Mouse (Mus musculus) testis, postnatal 10 days (tissue): Measurements from ENCODE around the gene Flvcr1.

Source experiments
- DNase-seq: peaks from one replicate; pipeline ENCODE4 v3.0.0; 2021; ENCODE audit warnings: low spot score

Gene Flvcr1

GRCm38 (mm10) chr1:191026021-191026713, at the start of gene Flvcr1:
Gene Flvcr1, minus strand, starts transcription at chr1:191026158.
- peak; percentile 98 for DNase-seq

DNA sequence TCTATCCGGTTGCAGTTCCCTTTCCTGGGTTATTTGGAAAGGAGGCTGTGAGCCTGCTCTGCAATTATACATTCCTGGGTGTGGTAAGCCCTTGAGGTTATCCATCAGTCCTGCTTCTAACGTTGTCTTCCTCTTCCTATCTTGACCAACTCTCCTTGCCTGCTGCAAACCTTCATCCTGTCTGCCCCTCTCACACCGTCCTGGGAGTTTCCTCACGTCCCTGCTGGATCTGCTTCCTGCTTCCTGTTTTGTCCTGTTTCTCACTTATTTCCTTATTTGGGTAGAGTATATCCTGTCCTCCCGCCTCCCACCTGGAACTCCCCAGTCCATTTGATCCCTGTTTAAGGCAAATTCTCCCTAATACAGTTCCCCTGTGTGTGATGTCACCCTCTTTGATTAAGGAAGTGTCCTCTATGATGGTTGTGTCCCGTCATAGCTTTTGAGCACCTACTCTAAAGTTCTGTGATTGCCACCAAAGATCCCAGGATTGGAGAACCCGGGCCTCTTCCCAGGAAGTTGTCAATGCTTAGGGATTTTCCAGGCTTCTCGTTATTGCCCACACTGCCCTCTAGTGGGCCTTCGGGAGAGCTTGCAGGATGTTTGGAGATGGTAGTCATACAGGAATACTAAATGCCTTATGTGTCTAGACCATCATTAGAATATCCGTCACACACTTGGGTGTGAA, 49.4 kb upstream of the Flvcr1 start:
- DNase-seq, result peak; percentile 70

GRCm38 (mm10) chr1:191073486-191073885, 47.5 kb upstream of the Flvcr1 start:
- DNase-seq, result no peak

DNA sequence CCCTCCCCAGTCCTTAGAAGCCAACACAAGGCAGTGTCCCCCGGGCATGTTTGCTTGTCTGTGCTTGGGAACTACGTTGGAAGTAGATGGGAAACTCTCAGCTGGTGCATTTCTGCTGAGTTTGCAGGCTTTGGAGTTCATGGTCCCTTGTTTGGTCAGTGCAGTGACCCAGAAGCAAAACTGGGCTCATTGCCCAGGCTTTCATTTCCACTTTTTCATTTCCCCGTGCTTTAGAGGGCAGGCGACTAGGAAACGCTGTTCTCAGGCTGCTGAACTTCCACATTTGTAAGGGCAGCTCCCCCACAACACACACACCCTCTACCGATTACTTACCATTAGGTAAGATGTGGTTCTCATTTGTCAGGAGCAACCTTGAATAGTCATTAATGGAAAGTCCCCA, 47.0 kb upstream of the Flvcr1 start:
- no peak for DNase-seq

GRCm38 (mm10) chr1:191072329-191072913, 46.5 kb upstream of the Flvcr1 start:
- DNase-seq, result no peak

DNA sequence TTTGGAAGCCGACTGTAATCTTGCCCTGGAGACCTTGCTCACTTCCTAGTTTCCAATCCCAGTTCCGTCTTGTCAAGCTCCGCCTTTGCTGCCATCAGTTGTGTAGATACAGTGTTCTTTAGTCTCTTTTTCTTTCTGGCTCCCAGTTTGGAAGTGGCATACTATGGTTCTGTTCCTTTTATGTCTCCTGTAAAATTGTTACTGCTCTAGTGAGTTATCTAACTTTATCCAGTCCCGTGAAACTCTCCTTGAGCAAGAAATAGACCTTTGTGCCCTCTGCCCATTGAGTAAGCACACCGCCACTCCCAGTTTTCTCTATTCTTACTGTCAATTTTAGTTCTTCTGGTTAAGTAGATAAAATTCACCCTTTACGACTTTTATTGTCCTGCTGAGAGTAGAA, 45.7 kb upstream of the Flvcr1 start:
- no peak for DNase-seq

GRCm38 (mm10) chr1:191070259-191070658, 44.3 kb upstream of the Flvcr1 start:
- no peak for DNase-seq

DNA sequence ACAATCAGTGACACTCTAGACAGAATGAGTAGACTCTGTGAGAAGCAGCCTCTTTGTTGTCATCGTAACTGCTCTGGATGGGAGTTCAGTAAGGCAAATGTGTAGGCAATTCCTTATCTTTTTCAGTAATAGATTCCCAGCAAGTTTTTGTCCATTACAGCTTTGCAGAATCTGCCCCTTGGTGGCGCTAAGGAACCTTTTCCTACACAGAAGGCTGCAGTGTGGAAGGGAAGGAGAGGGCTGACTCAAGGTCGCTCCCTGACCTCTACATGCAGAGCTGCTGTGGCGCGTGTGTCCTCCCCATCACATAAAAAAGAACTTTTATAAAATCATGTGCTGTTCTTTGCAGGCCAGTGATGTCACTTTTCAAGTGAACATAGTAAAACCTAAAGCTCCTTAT, 42.4 kb upstream of the Flvcr1 start:
- no peak for DNase-seq

- no peak for DNase-seq
Measured at GRCm38 (mm10) chr1:191065188-191065587, 39.2 kb upstream of the Flvcr1 start.

DNA sequence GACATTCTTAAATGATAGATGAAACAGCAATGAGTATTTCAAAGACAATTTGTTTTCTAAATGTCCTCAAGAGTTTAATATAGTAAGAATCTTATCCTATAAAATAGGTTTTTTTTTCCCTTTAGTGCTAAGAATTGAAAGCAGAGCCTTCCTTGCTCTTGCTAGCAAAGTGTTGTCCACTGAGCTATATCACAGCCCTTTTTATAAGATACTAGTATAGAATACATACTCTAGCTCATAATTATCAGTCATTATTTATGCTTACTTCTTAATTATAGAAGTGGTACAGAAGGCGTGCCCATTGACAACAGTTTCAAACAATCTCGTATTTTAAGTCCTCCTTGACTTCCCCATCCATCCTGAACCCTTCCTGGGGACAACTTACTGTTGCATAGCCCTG, 38.6 kb upstream of the Flvcr1 start:
- no peak for DNase-seq

DNA sequence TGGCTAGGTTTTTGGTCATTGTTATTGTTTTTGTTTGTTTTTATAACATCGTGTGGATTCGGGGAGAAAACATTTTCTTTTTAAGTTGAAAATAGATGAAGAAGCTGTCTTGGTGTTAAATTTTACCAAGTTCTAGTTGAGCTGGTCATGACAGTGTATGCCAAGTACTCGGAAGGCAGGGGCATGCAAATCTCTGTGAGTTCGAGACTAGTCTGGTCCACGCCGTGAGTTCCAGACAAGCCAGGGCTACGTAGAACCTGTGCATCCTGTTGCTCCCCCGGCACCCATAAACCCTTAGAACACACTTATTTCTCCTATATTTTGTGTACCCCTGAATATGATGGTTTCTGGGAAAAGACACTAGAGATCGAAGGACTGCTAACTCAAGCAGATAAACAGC, 37.7 kb upstream of the Flvcr1 start:
- DNase-seq, result no peak

DNA sequence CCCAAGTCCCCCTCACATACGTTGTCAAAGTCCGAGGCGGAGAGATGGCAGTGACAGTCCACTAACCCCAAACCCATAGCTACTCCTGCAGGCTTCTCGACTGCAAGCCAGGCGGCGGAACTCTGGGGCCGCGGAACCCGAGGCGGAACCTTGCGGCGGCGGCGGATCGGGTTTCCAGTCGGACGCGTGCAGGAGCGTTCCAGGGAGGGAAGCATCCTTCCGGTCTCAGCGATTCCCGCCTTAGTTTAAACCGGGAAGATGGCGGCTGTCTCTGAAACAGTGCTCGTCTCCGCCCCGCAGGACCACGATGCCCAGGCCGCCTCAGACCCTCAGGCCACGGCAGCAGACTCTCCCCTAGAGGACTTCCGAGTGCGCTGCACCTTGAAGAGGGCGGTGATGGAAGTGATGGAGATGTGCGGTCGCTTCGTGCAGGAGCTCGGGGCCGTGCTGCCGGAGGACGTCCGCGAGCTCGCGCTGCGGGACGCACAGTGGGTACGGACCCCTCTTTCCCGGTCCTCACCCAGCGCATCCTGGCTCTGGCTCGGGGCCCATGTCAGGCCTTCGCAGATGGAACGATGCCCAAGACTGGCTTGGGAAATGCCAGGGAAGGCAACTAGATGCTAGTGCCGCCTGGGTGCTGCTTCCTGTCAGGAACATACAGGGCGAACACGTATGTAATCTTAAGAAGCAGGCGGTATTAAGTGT, 37.0 kb upstream of the Flvcr1 start, which contains the start of the genes Tatdn3 and Nsl1:
Tatdn3 (minus strand) TSS at position 152 of the 705 bp plus-strand sequence.
Nsl1 (plus strand) TSS at position 232 of the 705 bp plus-strand sequence.
- DNase-seq, result peak; percentile 94

DNA sequence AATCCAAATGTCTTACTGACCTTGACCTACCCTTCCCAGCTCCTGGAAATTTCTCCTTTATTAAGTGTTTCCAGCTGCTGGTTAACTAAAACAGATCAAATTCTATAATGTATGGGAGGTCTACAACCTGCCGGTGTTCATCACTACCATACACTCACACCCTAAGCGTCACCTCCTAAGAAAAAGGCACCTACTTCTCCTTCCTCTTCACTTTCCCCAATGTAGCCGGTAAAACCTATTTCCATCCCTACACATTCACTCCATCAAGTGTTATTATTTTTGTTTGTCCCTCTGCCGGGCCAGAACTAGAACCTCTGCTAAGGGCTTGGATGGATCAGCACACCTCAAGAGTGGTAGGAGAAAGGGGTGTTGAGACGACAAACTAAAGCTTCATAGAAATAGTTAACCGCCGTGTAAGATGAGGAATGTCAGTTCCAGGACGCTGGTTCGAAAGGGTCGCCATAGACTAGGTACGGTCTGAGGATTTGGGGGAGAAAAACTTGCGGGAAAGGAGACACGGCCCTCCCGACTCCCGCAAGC, 36.4 kb upstream of the Flvcr1 start:
- no peak for DNase-seq

DNA sequence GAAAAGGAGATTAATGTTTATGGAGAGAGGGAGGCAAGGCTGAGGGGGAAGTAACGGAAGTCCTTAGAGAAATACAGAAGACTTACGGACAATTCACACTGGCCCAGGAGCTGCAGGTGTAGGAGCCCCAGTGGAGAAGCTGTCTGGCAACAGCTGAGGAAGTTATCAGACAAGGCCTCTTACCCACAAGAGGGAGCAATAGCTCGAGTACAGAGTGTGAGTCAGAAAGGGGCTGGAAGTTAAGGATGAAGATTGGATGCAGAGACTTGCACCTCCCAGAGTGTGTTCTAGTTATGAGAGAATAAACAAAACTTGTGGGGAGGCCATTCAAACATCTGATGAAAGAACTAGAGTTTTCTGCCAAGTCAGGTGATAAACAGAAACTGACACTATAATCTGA, 31.5 kb upstream of the Flvcr1 start:
- DNase-seq, result no peak

GRCm38 (mm10) chr1:191055533-191055873, 29.5 kb upstream of the Flvcr1 start:
- DNase-seq, result no peak

- no peak for DNase-seq
Measured at GRCm38 (mm10) chr1:191054870-191055532, 29.0 kb upstream of the Flvcr1 start.

GRCm38 (mm10) chr1:191053555-191053954, 27.6 kb upstream of the Flvcr1 start:
- DNase-seq, result no peak

DNA sequence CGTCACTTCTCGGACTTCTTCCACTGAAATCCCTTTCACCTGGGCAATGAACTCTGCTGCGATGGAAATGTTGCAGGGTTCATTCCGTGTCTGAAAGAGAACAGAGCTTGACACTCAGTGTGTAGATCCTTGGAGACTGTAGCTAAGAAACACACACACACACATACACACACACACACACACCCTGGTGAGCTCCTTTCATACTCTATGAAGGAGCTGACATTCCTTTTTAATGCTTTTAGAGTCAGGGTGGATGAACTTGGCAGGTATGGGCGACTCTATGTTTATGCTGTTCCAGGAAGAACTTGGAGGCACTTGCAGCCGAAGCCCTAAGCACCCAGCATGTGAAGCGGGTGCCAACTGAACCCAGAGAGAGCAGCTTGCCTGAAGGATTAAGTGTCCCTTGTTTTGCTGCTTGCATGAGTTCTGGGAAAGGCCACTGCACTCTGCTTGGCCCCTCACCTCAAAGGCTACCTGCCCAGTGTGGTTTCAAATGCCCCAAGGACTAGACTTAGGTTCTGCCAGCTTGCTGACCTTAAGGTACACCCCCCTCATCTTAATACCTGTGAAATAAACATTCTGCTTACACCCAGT, 20.4 kb upstream of the Flvcr1 start:
- DNase-seq, result no peak

DNA sequence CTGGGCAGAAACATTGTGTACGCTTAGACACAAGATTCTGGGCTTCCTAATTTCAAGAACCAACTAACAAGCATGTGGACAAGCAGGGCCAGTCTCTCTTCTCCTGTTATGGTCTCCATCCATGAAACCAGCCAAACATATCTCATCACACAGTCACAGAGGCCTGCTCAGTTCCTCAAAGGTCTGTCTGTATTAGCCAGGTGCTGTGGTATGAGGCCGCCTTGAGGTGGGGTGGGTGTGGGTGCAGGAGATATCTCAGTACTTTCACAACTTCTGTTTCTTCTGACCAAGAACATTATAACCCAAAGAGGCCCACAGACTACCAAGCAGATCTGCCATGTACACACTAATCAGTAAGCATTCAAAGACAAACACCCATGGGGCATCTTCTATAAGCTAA, 19.3 kb upstream of the Flvcr1 start:
- no peak for DNase-seq

GRCm38 (mm10) chr1:191042688-191043087, 16.7 kb upstream of the Flvcr1 start:
- no peak for DNase-seq

DNA sequence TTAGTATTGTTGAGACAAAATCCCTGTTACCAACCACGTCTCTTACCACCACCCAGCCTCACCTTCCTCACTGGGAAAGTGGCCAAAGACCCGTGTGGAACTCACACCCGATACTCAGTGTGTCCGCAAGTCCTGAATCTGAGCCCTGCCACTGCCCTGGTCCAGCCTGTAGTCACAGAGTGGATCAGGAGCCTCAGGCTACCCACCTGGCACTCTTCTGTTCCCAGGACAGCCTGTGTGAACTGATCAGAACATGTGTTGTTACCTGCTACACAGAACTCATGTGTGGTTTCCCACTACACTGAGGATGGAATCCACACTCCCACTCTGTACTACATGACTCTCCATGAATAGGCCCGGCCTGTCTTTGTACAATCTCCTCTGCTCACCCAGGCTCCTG, 16.1 kb upstream of the Flvcr1 start:
- no peak for DNase-seq

DNA sequence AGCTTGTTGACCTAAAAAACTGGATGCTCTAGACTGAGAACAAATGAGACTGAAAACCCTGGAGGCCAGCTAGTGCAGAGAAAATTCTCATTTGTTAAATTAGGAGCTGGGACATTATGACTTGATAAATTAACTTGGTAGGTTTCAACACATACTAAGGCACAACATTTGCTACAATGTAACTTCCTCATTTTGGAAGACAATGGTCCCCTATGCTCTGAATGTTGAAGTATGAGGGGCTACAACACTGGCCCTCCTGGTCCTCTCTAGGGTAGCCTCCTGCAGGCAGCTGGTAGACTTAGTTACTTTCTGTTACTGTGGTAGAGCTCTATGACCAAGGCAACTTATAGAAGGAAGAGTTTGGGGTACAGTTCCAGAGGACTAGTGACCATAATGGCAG, 15.4 kb upstream of the Flvcr1 start:
- DNase-seq, result no peak
